Mouse (Mus musculus) limb, embryonic 11.5 days (tissue): ENCODE measurements around the gene E130208F15Rik. TPM values are rescaled to one million over a fixed set of nuclear protein-coding genes. Genes with fewer than 3 reads are reported as not detected.
A peak's percentile ranks its signal among the peaks of the same experiment; 100 is the strongest.

ENCODE experiments used
- ATAC-seq: fragments of 200-750 bp; cut with Nextera tagmentation; 2 replicates; pipeline ENCODE4 v1.8.0; 2017; ENCODE audit warnings: low read depth; ENCODE audit not compliant: insufficient number of reproducible peaks, low FRiP score, low TSS enrichment
- DNase-seq: peaks from one replicate; pipeline ENCODE4 v3.0.0-alpha.2; 2015; ENCODE audit warnings: low spot score
- H3K27ac ChIP-seq: fragments of 300-500 bp; sonication (generic); replicated peaks from 2 replicates; pipeline ENCODE4 v1.5.1; 2014; ENCODE audit warnings: low read depth, mild to moderate bottlenecking, low read length
- H3K27me3 ChIP-seq: fragments of 300-500 bp; sonication (generic); 2 replicates; pipeline ENCODE4 v1.6.1; 2014; ENCODE audit warnings: mild to moderate bottlenecking, low read length, mixed read lengths; ENCODE audit not compliant: control insufficient read depth, insufficient read depth
- H3K36me3 ChIP-seq: fragments of 300-500 bp; sonication (generic); 2 replicates; pipeline ENCODE4 v1.6.1; 2014; ENCODE audit warnings: mild to moderate bottlenecking, low read length, moderate library complexity, mixed read lengths; ENCODE audit not compliant: control insufficient read depth, insufficient read depth
- H3K4me1 ChIP-seq: fragments of 300-500 bp; sonication (generic); 2 replicates; pipeline ENCODE4 v1.6.1; 2014; ENCODE audit warnings: low read length, mixed read lengths; ENCODE audit not compliant: control insufficient read depth, insufficient read depth
- H3K4me2 ChIP-seq: fragments of 300-500 bp; sonication (generic); 2 replicates; pipeline ENCODE4 v1.6.1; 2014; ENCODE audit warnings: low read depth, mild to moderate bottlenecking, moderate library complexity; ENCODE audit not compliant: severe bottlenecking
- H3K4me3 ChIP-seq: fragments of 300-500 bp; sonication (generic); 2 replicates; pipeline ENCODE4 v1.5.1; 2014; ENCODE audit warnings: low read depth, low read length
- H3K9ac ChIP-seq: fragments of 300-500 bp; sonication (generic); 2 replicates; pipeline ENCODE4 v1.6.1; 2014; ENCODE audit warnings: mild to moderate bottlenecking, low read length
- H3K9me3 ChIP-seq: fragments of 300-500 bp; sonication (generic); 2 replicates; pipeline ENCODE4 v1.6.1; 2016; ENCODE audit warnings: low read length; ENCODE audit not compliant: control insufficient read depth
- WGBS: fragments of 180-500 bp; shearing (Covaris S2); extraction: QIAGEN DNeasy Blood & Tissue Kit; methylation state at CpG from one replicate; pipeline ENCODE4 v1.1.7; 2014; 5-methylcytosine and 5-hydroxymethylcytosine counted together
- polyA plus RNA-seq: library from polyadenylated mRNA; unstranded; fragments of >200 nt; fragmentation: Nextera tagmentation; extraction: Ambion mirVana; gene quantifications from 2 replicates; pipeline ENCODE4 v1.2.1, GENCODE M21; 2014

The E130208F15Rik gene
- polyA plus RNA-seq, 1 experiment from 2014 or later = not detected

GRCm38 (mm10) chr7:30295103-30295502 is 26.4 kb upstream of the E130208F15Rik start:
- peaks cover 8% of the 10 kb centered on the region; the same call in 1 of the 2 replicates for H3K36me3 ChIP-seq
- no peak for ATAC-seq
- H3K27ac ChIP-seq = no peak overlapping the region

GRCm38 (mm10) chr7:30296816-30297215 is 24.7 kb upstream of the E130208F15Rik start:
- 90% methylated on average over 15 of the region's 15 CpGs for WGBS
- no peak for ATAC-seq
- H3K36me3 ChIP-seq = peaks cover 13% of the 10 kb centered on the region; the same call in 1 of the 2 replicates

More at GRCm38 (mm10) chr7:30295103-30295502, 26.4 kb upstream of the E130208F15Rik start:
- no peak overlapping the region for H3K9ac ChIP-seq
- DNase-seq = no peak
- peaks cover 3% of the 10 kb centered on the region; the same call in 1 of the 2 replicates for H3K4me1 ChIP-seq
- no peaks in the 10 kb centered on the region for H3K9me3 ChIP-seq
- no peak overlapping the region for H3K4me3 ChIP-seq
- H3K4me2 ChIP-seq = no peak overlapping the region
- 75% methylated on average over 10 of the region's 10 CpGs for WGBS
- no peaks in the 10 kb centered on the region for H3K27me3 ChIP-seq

GRCm38 (mm10) chr7:30297266-30297665 is 24.3 kb upstream of the E130208F15Rik start:
- H3K27me3 ChIP-seq = no peaks in the 10 kb centered on the region
- H3K27ac ChIP-seq = no peak overlapping the region
- DNase-seq (no peak), ATAC-seq (no peak)
- H3K4me1 ChIP-seq = no peaks in the 10 kb centered on the region
- H3K9ac ChIP-seq = no peak overlapping the region
- no peaks in the 10 kb centered on the region for H3K9me3 ChIP-seq
- H3K4me3 ChIP-seq = no peak overlapping the region
- peaks cover 17% of the 10 kb centered on the region; the same call in 1 of the 2 replicates for H3K36me3 ChIP-seq
- no peak overlapping the region for H3K4me2 ChIP-seq
- 83% methylated on average over 16 of the region's 16 CpGs for WGBS

More at GRCm38 (mm10) chr7:30296816-30297215, 24.7 kb upstream of the E130208F15Rik start:
- Histone ChIP-seq H3K9me3 (no peaks in the 10 kb centered on the region), H3K27me3 (no peaks in the 10 kb centered on the region), H3K27ac (no peak overlapping the region), H3K4me2 (no peak overlapping the region), H3K4me3 (no peak overlapping the region), H3K4me1 (no peaks in the 10 kb centered on the region), H3K9ac (no peak overlapping the region)
- no peak for DNase-seq

- H3K27ac ChIP-seq = no peak overlapping the region
- H3K36me3 ChIP-seq = peaks cover 28% of the 10 kb centered on the region
- DNase-seq = peak; percentile 69
- 65% methylated on average over 2 of the region's 3 CpGs for WGBS
- no peak overlapping the region for H3K9ac ChIP-seq
- ATAC-seq = no peak
- no peak overlapping the region for H3K4me3 ChIP-seq
- H3K4me1 ChIP-seq = no peaks in the 10 kb centered on the region
- no peak overlapping the region for H3K4me2 ChIP-seq
- no peaks in the 10 kb centered on the region for H3K27me3 ChIP-seq
- H3K9me3 ChIP-seq = no peaks in the 10 kb centered on the region
Measured at GRCm38 (mm10) chr7:30300914-30301313, 20.6 kb upstream of the E130208F15Rik start.

- Histone ChIP-seq H3K4me1 (peaks cover 4% of the 10 kb centered on the region), H3K9ac (no peak overlapping the region), H3K36me3 (peaks cover 22% of the 10 kb centered on the region), H3K27ac (no peak overlapping the region), H3K4me3 (no peak overlapping the region), H3K27me3 (no peaks in the 10 kb centered on the region), H3K4me2 (no peak overlapping the region), H3K9me3 (no peaks in the 10 kb centered on the region; the same call in 1 of the 2 replicates)
- WGBS = 94% methylated on average over 16 of the region's 16 CpGs
- ATAC-seq (no peak), DNase-seq (no peak)
Measured at GRCm38 (mm10) chr7:30306083-30306779, 15.3 kb upstream of the E130208F15Rik start.

GRCm38 (mm10) chr7:30308076-30309005 is 13.2 kb upstream of the E130208F15Rik start, which contains the start of gene Alkbh6:
Gene Alkbh6, plus strand, starts transcription at chr7:30308717.
- Histone ChIP-seq H3K9me3 (no peaks in the 10 kb centered on the region; the same call in 1 of the 2 replicates), H3K4me2 (peak within 1 kb of the TSS; percentile 71), H3K36me3 (peaks cover 12% of the 10 kb centered on the region), H3K27ac (no peak within 1 kb of the TSS), H3K4me1 (peaks cover 4% of the 10 kb centered on the region), H3K4me3 (peak within 1 kb of the TSS; percentile 62), H3K9ac (peak within 1 kb of the TSS; percentile 64), H3K27me3 (no peaks in the 10 kb centered on the region)
- 5% methylated on average over 27 of the region's 27 CpGs for WGBS
- peak; percentile 92 for DNase-seq
- ATAC-seq = peak; percentile 99

GRCm38 (mm10) chr7:30309395-30310129 is 12.0 kb upstream of the E130208F15Rik start:
- Histone ChIP-seq H3K27me3 (no peaks in the 10 kb centered on the region), H3K4me2 (peak overlapping the region; percentile 71), H3K9me3 (no peaks in the 10 kb centered on the region; the same call in 1 of the 2 replicates), H3K36me3 (peaks cover 6% of the 10 kb centered on the region), H3K9ac (peak overlapping the region; percentile 64; the same call in 1 of the 2 replicates), H3K4me3 (peak overlapping the region; percentile 62), H3K4me1 (peaks cover 11% of the 10 kb centered on the region), H3K27ac (no peak overlapping the region)
- no peak for DNase-seq
- no peak for ATAC-seq
- WGBS = 61% methylated on average over 15 of the region's 15 CpGs
